Mouse (Mus musculus): Measurements from ENCODE around the gene H2-M10.6. TPM values are rescaled to one million over a fixed set of nuclear protein-coding genes. Genes with fewer than 3 reads are reported as not detected.

The H2-M10.6 gene
- polyA plus RNA-seq, 1 experiment, result not detected

DNA sequence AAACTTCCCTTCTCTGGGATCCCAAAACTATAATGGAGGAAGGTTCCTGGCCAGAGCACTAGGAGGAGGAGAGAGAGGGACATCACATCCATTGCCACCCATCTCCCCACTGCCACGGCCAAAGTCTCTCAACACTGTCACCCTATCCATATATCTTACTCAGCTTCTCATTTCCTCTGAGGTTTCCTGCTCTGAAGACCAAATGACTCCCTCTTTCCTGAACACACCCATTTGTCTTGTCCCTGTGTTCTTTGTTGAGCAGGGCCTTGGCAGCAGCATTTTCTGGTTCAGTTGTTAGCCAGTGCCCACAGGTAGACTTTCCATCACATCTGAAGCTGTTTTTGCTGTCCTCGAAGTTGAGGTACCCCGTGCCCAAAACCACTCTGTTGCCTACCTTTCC is 46.2 kb downstream of the H2-M10.6 start:
- Histone ChIP-seq H3K27me3 (ENCODE audit: control insufficient read depth, insufficient read depth, low read length) (no peaks in the 10 kb centered on the region), H3K4me3 (replicated peaks; ENCODE audit: insufficient read depth, low read depth, low read length) (no peak overlapping the region), H3K4me1 (ENCODE audit: control insufficient read depth, insufficient read depth, low read length) (no peaks in the 10 kb centered on the region), H3K27ac (ENCODE audit: insufficient read depth, low read length) (no peak overlapping the region)
- TF ChIP-seq POLR2A (IDR thresholded peaks at IDR 0.05; ENCODE audit: borderline replicate concordance, insufficient read depth, low read length) (no peak), CTCF (IDR thresholded peaks at IDR 0.05; ENCODE audit: borderline replicate concordance, insufficient read depth, low read depth, low read length) (no peak)
- WGBS, result 90% methylated on average over 3 of the region's 3 CpGs
- DNase-seq, result no peak

DNA sequence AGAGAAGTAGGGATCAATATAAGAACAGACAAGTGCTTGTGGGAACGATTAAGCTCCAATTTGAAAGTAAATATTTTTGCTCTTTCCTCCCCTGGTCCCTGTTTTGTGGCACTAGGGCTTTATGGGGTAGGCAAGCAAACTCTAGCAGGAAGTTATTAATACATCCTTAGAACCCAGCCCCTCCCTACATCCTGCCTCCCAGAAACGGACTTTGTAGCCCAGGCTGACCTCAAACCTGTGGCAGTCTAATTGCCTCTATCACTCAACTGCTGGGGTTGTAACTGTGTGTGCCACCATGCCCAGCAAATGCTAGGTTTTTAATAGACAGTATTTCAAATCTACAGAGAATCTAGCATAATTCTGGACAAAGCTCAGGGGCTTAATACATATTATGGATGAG is 49.7 kb downstream of the H2-M10.6 start:
- Histone ChIP-seq H3K4me1 (ENCODE audit: control insufficient read depth, insufficient read depth, low read length) (no peaks in the 10 kb centered on the region), H3K27ac (ENCODE audit: insufficient read depth, low read length) (no peak overlapping the region), H3K4me3 (replicated peaks; ENCODE audit: insufficient read depth, low read depth, low read length) (no peak overlapping the region), H3K27me3 (ENCODE audit: control insufficient read depth, insufficient read depth, low read length) (no peaks in the 10 kb centered on the region)
- 63% methylated on average over 2 of the region's 2 CpGs for WGBS
- TF ChIP-seq POLR2A (IDR thresholded peaks at IDR 0.05; ENCODE audit: borderline replicate concordance, insufficient read depth, low read length) (no peak), CTCF (IDR thresholded peaks at IDR 0.05; ENCODE audit: borderline replicate concordance, insufficient read depth, low read depth, low read length) (no peak)
- no peak for DNase-seq

Other genes starting within 250 kb of the H2-M10.6 start
- not detected in 2 replicates for gene H2-M9, start 169.5 kb upstream of the H2-M10.6 start, polyA plus RNA-seq (2012; rRNA removed)
- gene H2-M1, start 140.0 kb upstream of the H2-M10.6 start, polyA plus RNA-seq (2012; rRNA removed), result not detected in 2 replicates
- gene H2-M10.5, start 39.3 kb upstream of the H2-M10.6 start, polyA plus RNA-seq (2012; rRNA removed), result not detected in 2 replicates
- gene Trim26, start 25.0 kb downstream of the H2-M10.6 start, polyA plus RNA-seq (2012; rRNA removed), result 29.4 and 29.9 TPM in 2 replicates
- 0.14 and 0.15 TPM in 2 replicates for gene Trim15, start 55.0 kb downstream of the H2-M10.6 start, polyA plus RNA-seq (2012; rRNA removed)
- gene Trim10, start 57.4 kb downstream of the H2-M10.6 start, polyA plus RNA-seq (2012; rRNA removed), result 0.06 and 0.13 TPM in 2 replicates
- gene Trim40, start 78.0 kb downstream of the H2-M10.6 start, polyA plus RNA-seq (2012; rRNA removed), result 0.07 TPM in 1 of 2 replicates, not detected in the other
- gene Trim31, start 85.9 kb downstream of the H2-M10.6 start, polyA plus RNA-seq (2012; rRNA removed), result not detected in 2 replicates
- 5.6 and 6.5 TPM in 2 replicates for gene Rnf39, start 130.7 kb downstream of the H2-M10.6 start, polyA plus RNA-seq (2012; rRNA removed)
- 196 and 206 TPM in 2 replicates for gene Ppp1r11, start 139.6 kb downstream of the H2-M10.6 start, polyA plus RNA-seq (2012; rRNA removed)
- gene Znrd1, start 146.4 kb downstream of the H2-M10.6 start, polyA plus RNA-seq (2012; rRNA removed), result 37.5 and 40.6 TPM in 2 replicates
- gene Znrd1as, start 146.4 kb downstream of the H2-M10.6 start, polyA plus RNA-seq (2012; rRNA removed), result 6.7 and 7.8 TPM in 2 replicates
- gene 2410137M14Rik, start 169.1 kb downstream of the H2-M10.6 start, polyA plus RNA-seq (2012; rRNA removed), result 0.29 TPM in 1 of 2 replicates, not detected in the other
- 0.55 and 0.77 TPM in 2 replicates for gene H2-M5, start 177.4 kb downstream of the H2-M10.6 start, polyA plus RNA-seq (2012; rRNA removed)
- 10.3 and 12.0 TPM in 2 replicates for gene Zfp57, start 189.0 kb downstream of the H2-M10.6 start, polyA plus RNA-seq (2012; rRNA removed)
- 145 and 178 TPM in 2 replicates for gene Mog, start 211.2 kb downstream of the H2-M10.6 start, polyA plus RNA-seq (2012; rRNA removed)
- 403 and 405 TPM in 2 replicates for gene Gabbr1, start 233.8 kb downstream of the H2-M10.6 start, polyA plus RNA-seq (2012; rRNA removed)

Measured in cerebellum, adult 2 months (tissue).